Mouse (Mus musculus): ENCODE results near the gene Ehbp1.

DNA sequence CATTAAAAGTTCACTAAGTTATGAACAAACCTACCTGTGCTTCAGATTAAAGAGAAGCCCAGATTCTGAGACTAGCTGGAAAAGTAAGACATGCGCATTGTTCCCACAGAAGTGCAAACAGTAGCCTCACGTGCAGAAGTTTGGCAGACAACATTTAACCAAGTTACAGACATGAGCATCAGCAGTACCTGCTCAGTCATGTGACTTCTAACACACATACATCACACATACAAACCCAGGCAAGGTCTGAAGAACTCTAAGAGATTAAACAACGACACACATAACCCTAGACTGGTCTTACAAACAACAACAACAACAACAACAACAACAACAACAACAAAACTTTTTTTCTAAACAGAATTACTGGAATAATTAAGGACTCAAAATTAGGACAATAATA is 72.9 kb downstream of the Ehbp1 start:
- TF ChIP-seq GATA1 (IDR thresholded peaks at IDR 0.05; ENCODE audit: low read length) (no peak), TAL1 (IDR thresholded peaks at IDR 0.05; ENCODE audit: low read length) (no peak)

Measured in erythroblast, embryonic 14.5 days (primary cell).